Mouse (Mus musculus) kidney, postnatal 0 days (tissue): Measurements from ENCODE around the gene Cx3cl1. TPM values are rescaled to one million over a fixed set of nuclear protein-coding genes. Genes with fewer than 3 reads are reported as not detected.
A peak's percentile ranks its signal among the peaks of the same experiment; 100 is the strongest.

Experiments used
- ATAC-seq: fragments of 200-750 bp; cut with Nextera tagmentation; replicated peaks from 2 replicates; pipeline ENCODE4 v1.8.0; 2017; ENCODE audit warnings: low read depth, moderate number of reproducible peaks, moderate TSS enrichment, moderate library complexity; ENCODE audit not compliant: low FRiP score
- DNase-seq: peaks from one replicate; pipeline ENCODE4 v3.0.0-alpha.2; 2016; ENCODE audit warnings: low spot score
- H3K27ac ChIP-seq: fragments of 300-500 bp; sonication (generic); 2 replicates; pipeline ENCODE4 v1.5.1; 2014; ENCODE audit warnings: mild to moderate bottlenecking
- H3K27me3 ChIP-seq: fragments of 300-500 bp; sonication (generic); 2 replicates; pipeline ENCODE4 v1.6.1; 2014; ENCODE audit warnings: low read length, mixed read lengths; ENCODE audit not compliant: insufficient read depth
- H3K36me3 ChIP-seq: fragments of 300-500 bp; sonication (generic); 2 replicates; pipeline ENCODE4 v1.6.1; 2014; ENCODE audit warnings: low read length, mixed read lengths; ENCODE audit not compliant: insufficient read depth
- H3K4me1 ChIP-seq: fragments of 300-500 bp; sonication (generic); replicated peaks from 2 replicates; pipeline ENCODE4 v1.6.1; 2014; ENCODE audit warnings: antibody characterized with exemption, low read length, mixed read lengths; ENCODE audit not compliant: insufficient read depth
- H3K4me2 ChIP-seq: fragments of 300-500 bp; sonication (generic); 2 replicates; pipeline ENCODE4 v1.6.1; 2014; ENCODE audit warnings: mild to moderate bottlenecking, low read length, moderate library complexity, mixed read lengths
- H3K4me3 ChIP-seq: fragments of 300-500 bp; sonication (generic); replicated peaks from 2 replicates; pipeline ENCODE4 v1.5.1; 2014; ENCODE audit warnings: low read depth, low read length
- H3K9ac ChIP-seq: fragments of 300-500 bp; sonication (generic); 2 replicates; pipeline ENCODE4 v1.6.1; 2014; ENCODE audit warnings: low read depth, low read length
- H3K9me3 ChIP-seq: fragments of 300-500 bp; sonication (generic); replicated peaks from 2 replicates; pipeline ENCODE4 v1.6.1; 2016; ENCODE audit warnings: low read length, inconsistent platforms, mixed read lengths
- CTCF ChIP-seq: IDR thresholded peaks from 2 replicates; pipeline ENCODE4 v1.5.1; 2016; ENCODE audit warnings: antibody characterized with exemption, low read depth, mild to moderate bottlenecking, moderate library complexity
- WGBS: fragments of 180-500 bp; shearing (Covaris S2); extraction: QIAGEN DNeasy Blood & Tissue Kit; methylation state at CpG from one replicate; pipeline ENCODE4 v1.1.7; 2014; 5-methylcytosine and 5-hydroxymethylcytosine counted together
- polyA plus RNA-seq: library from polyadenylated mRNA; unstranded; fragments of >200 nt; fragmentation: Nextera tagmentation; extraction: Ambion mirVana; gene quantifications from 2 replicates; pipeline ENCODE4 v1.2.1, GENCODE M21; 2015

Cx3cl1 gene
- polyA plus RNA-seq, 1 experiment from 2014 or later = 23.4 TPM

- no peaks in the 10 kb centered on the region for H3K9me3 ChIP-seq
- no peaks in the 10 kb centered on the region for H3K36me3 ChIP-seq
- ATAC-seq = no peak
Observed at GRCm38 (mm10) chr8:94805811-94806210, 34.0 kb downstream of the Cx3cl1 start.

GRCm38 (mm10) chr8:94807506-94807905 lies 35.7 kb downstream of the Cx3cl1 start:
- no peaks in the 10 kb centered on the region; the same call in 1 of the 2 replicates for H3K4me1 ChIP-seq
- no peaks in the 10 kb centered on the region for H3K9me3 ChIP-seq
- H3K9ac ChIP-seq = no peak overlapping the region
- no peak overlapping the region for H3K4me3 ChIP-seq
- no peaks in the 10 kb centered on the region for H3K27me3 ChIP-seq
- ATAC-seq = peak; percentile 73; the same call in 1 of the 2 replicates
- no peaks in the 10 kb centered on the region for H3K36me3 ChIP-seq
- 40% methylated on average over 7 of the region's 7 CpGs for WGBS
- no peak for TF ChIP-seq CTCF
- H3K4me2 ChIP-seq = no peak overlapping the region
- DNase-seq = no peak
- no peak overlapping the region for H3K27ac ChIP-seq

More at GRCm38 (mm10) chr8:94805811-94806210, 34.0 kb downstream of the Cx3cl1 start:
- H3K9ac ChIP-seq = no peak overlapping the region
- WGBS = 80% methylated on average over 4 of the region's 4 CpGs
- H3K4me3 ChIP-seq = no peak overlapping the region
- no peak overlapping the region for H3K27ac ChIP-seq
- no peaks in the 10 kb centered on the region for H3K27me3 ChIP-seq
- no peak overlapping the region for H3K4me2 ChIP-seq
- no peak for TF ChIP-seq CTCF
- H3K4me1 ChIP-seq = no peaks in the 10 kb centered on the region; the same call in 1 of the 2 replicates
- no peak for DNase-seq

- WGBS = 75% methylated on average over 6 of the region's 6 CpGs
- no peak for TF ChIP-seq CTCF
Observed at GRCm38 (mm10) chr8:94808372-94808771, 36.6 kb downstream of the Cx3cl1 start.

GRCm38 (mm10) chr8:94810153-94810552 lies 38.3 kb downstream of the Cx3cl1 start, which contains the start of gene Ccl17:
Gene Ccl17, plus strand, starts transcription at chr8:94810453.
- Histone ChIP-seq H3K4me3 (no peak within 1 kb of the TSS), H3K36me3 (no peaks in the 10 kb centered on the region), H3K4me2 (no peak within 1 kb of the TSS), H3K27me3 (no peaks in the 10 kb centered on the region), H3K9me3 (no peaks in the 10 kb centered on the region), H3K4me1 (no peaks in the 10 kb centered on the region; the same call in 1 of the 2 replicates), H3K27ac (no peak within 1 kb of the TSS), H3K9ac (no peak within 1 kb of the TSS)
- no peak for TF ChIP-seq CTCF
- no peak for ATAC-seq
- 36% methylated on average over 3 of the region's 3 CpGs for WGBS
- DNase-seq = no peak

More at GRCm38 (mm10) chr8:94808372-94808771, 36.6 kb downstream of the Cx3cl1 start:
- no peaks in the 10 kb centered on the region for H3K36me3 ChIP-seq
- H3K4me1 ChIP-seq = no peaks in the 10 kb centered on the region; the same call in 1 of the 2 replicates
- no peak for DNase-seq
- no peak for ATAC-seq
- H3K9me3 ChIP-seq = no peaks in the 10 kb centered on the region
- no peak overlapping the region for H3K9ac ChIP-seq
- no peak overlapping the region for H3K4me3 ChIP-seq
- no peak overlapping the region for H3K4me2 ChIP-seq
- H3K27me3 ChIP-seq = no peaks in the 10 kb centered on the region
- H3K27ac ChIP-seq = no peak overlapping the region

- TF ChIP-seq CTCF = no peak
- H3K9ac ChIP-seq = no peak overlapping the region
- H3K36me3 ChIP-seq = no peaks in the 10 kb centered on the region
- DNase-seq (no peak), ATAC-seq (no peak)
- WGBS = 73% methylated on average over 5 of the region's 5 CpGs
- H3K4me2 ChIP-seq = no peak overlapping the region
- H3K27me3 ChIP-seq = no peaks in the 10 kb centered on the region
- no peaks in the 10 kb centered on the region; the same call in 1 of the 2 replicates for H3K4me1 ChIP-seq
- H3K27ac ChIP-seq = no peak overlapping the region
- no peaks in the 10 kb centered on the region for H3K9me3 ChIP-seq
- no peak overlapping the region for H3K4me3 ChIP-seq
Observed at GRCm38 (mm10) chr8:94810855-94811254, 39.0 kb downstream of the Cx3cl1 start.

- 67% methylated on average over 6 of the region's 6 CpGs for WGBS
Observed at GRCm38 (mm10) chr8:94811654-94812053, 39.8 kb downstream of the Cx3cl1 start.

More at GRCm38 (mm10) chr8:94811654-94812053, 39.8 kb downstream of the Cx3cl1 start:
- no peak overlapping the region for H3K4me3 ChIP-seq
- no peak overlapping the region for H3K4me2 ChIP-seq
- H3K4me1 ChIP-seq = no peaks in the 10 kb centered on the region; the same call in 1 of the 2 replicates
- no peaks in the 10 kb centered on the region for H3K27me3 ChIP-seq
- H3K9me3 ChIP-seq = no peaks in the 10 kb centered on the region
- no peaks in the 10 kb centered on the region for H3K36me3 ChIP-seq
- no peak for DNase-seq
- TF ChIP-seq CTCF = no peak
- no peak for ATAC-seq
- no peak overlapping the region for H3K9ac ChIP-seq
- no peak overlapping the region for H3K27ac ChIP-seq
